Mouse (Mus musculus): ENCODE results near the gene Mov10l1.

GRCm38 (mm10) chr15:89069336-89069840 lies 86.7 kb downstream of the Mov10l1 start:
- TF ChIP-seq CTCF (IDR thresholded peaks at IDR 0.05; ENCODE audit: insufficient read depth, low read length) (no peak), POLR2A (IDR thresholded peaks at IDR 0.05; ENCODE audit: borderline replicate concordance, extremely low read depth, low read depth, low read length) (no peak)

Measured in lung, adult 2 months (tissue).